Mouse (Mus musculus): ENCODE data around the gene Eri2. TPM values are rescaled to one million over a fixed set of nuclear protein-coding genes. Genes with fewer than 3 reads are reported as not detected.

The Eri2 gene
- polyA plus RNA-seq, 1 experiment from 2014 or later: 4.9 TPM

DNA sequence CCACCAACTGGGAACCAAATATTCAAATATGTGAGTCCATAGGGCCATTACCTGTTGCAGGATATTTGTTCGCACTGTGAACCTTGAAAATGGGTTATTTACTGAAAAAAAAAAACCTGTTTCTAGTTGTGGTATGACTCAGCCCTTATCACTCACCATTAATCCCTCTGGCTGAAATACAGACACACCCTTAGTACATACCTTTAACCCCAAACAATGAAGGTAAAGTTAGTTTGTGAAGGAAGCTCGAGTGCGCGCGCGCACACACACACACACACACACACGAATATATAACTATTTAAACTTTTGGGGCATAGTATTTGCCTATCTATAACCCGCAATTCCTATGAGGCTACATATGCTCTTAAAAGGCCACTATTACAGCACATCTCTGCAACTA, 24.0 kb downstream of the Eri2 start:
- Histone ChIP-seq H3K27ac (ENCODE audit: low read length) (no peak overlapping the region), H3K9ac (replicated peaks; ENCODE audit: low read depth) (no peak overlapping the region), H3K9me3 (ENCODE audit: low read length) (no peaks in the 10 kb centered on the region), H3K4me1 (ENCODE audit: insufficient read depth, low read depth, low read length) (no peaks in the 10 kb centered on the region), H3K4me2 (replicated peaks; ENCODE audit: low read depth, low read length) (no peak overlapping the region), H3K4me3 (ENCODE audit: low read depth, low read length) (no peak overlapping the region), H3K27me3 (replicated peaks; ENCODE audit: insufficient read depth, low read length) (no peaks in the 10 kb centered on the region), H3K36me3 (ENCODE audit: insufficient read depth, low read length) (no peaks in the 10 kb centered on the region)
- WGBS: 90% methylated on average over 8 of the region's 8 CpGs
- no peak for DNase-seq (ENCODE audit: low spot score)
- ATAC-seq: no peak
- no peak for TF ChIP-seq EP300 (IDR thresholded peaks at IDR 0.05)
- TF ChIP-seq CTCF (IDR thresholded peaks at IDR 0.05): no peak

DNA sequence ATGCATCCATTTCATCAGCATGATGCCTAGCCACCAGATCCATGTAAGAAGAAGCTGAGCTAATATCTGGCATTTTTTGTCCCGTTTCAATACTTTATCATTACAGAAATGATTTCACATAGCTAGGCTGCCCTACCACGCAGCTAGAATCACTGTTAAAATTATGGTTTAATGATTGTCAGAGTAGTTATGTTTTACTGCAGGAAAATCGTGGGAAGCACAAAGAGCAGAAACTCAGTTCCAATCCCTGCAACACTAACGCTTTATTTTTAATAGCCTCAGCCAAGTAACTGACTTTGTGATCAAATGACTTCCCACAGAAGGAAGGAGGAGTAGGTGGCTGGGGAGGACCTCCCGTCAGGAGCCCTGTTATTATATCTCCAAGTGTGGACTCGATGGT, 26.9 kb downstream of the Eri2 start:
- Histone ChIP-seq H3K36me3 (ENCODE audit: insufficient read depth, low read length) (no peaks in the 10 kb centered on the region), H3K4me1 (ENCODE audit: insufficient read depth, low read depth, low read length) (no peaks in the 10 kb centered on the region), H3K9me3 (ENCODE audit: low read length) (no peaks in the 10 kb centered on the region), H3K9ac (replicated peaks; ENCODE audit: low read depth) (no peak overlapping the region), H3K27ac (ENCODE audit: low read length) (no peak overlapping the region), H3K4me2 (replicated peaks; ENCODE audit: low read depth, low read length) (no peak overlapping the region), H3K27me3 (replicated peaks; ENCODE audit: insufficient read depth, low read length) (no peaks in the 10 kb centered on the region), H3K4me3 (ENCODE audit: low read depth, low read length) (no peak overlapping the region)
- TF ChIP-seq EP300 (IDR thresholded peaks at IDR 0.05) (no peak), CTCF (IDR thresholded peaks at IDR 0.05) (no peak)
- WGBS: 77% methylated on average over 6 of the region's 6 CpGs
- DNase-seq (ENCODE audit: low spot score) (no peak), ATAC-seq (no peak)

DNA sequence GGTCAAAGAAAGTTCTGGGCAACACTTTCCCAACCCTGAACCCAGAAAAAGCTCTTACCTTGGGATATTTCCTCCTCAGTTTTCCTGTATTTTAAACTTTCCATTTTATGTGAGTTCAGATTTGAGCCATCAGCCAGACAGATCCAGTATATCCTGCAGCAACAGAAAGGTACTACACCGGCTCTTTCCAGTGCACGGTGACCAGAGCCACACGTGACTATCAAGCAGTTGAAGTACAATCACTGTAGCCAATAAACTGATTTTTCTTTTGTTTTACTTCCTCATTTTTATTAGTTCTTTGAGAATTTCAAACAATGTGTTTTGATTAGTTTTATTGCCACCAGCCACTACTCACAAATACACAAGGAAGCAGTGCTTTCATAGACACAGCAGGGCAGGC, 29.5 kb downstream of the Eri2 start:
- Histone ChIP-seq H3K4me1 (ENCODE audit: insufficient read depth, low read depth, low read length) (no peaks in the 10 kb centered on the region), H3K9me3 (ENCODE audit: low read length) (no peaks in the 10 kb centered on the region), H3K27me3 (replicated peaks; ENCODE audit: insufficient read depth, low read length) (no peaks in the 10 kb centered on the region), H3K36me3 (ENCODE audit: insufficient read depth, low read length) (no peaks in the 10 kb centered on the region), H3K9ac (replicated peaks; ENCODE audit: low read depth) (no peak overlapping the region), H3K27ac (ENCODE audit: low read length) (no peak overlapping the region), H3K4me3 (ENCODE audit: low read depth, low read length) (no peak overlapping the region), H3K4me2 (replicated peaks; ENCODE audit: low read depth, low read length) (no peak overlapping the region)
- DNase-seq (ENCODE audit: low spot score) (no peak), ATAC-seq (no peak)
- 91% methylated on average over 3 of the region's 3 CpGs for WGBS
- no peak for TF ChIP-seq EP300 (IDR thresholded peaks at IDR 0.05)
- no peak for TF ChIP-seq CTCF (IDR thresholded peaks at IDR 0.05)

DNA sequence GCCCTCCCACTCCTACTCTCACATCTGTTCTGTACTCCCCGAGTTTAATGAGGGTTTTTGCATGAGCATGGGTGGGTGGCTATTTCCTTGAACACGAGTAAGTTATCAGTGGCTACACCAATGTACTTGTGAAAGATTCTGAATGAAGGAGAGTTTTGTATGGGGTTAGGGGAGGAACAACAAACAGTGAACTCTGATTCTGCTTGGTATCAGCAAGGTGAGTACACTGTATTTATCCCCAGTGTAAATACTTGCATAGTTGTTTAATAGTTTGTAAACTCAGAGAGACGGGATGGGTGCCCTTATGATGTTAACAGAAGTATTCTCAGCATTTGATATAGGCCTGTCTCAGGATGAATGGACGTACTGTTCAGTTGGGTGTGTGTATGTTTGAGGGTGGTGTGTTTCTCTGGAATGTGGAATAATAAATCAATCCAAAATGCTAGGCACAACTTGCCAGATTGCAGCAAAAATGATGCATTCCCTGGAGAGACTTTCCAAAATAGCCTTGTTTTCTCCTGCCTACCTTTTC, 31.6 kb downstream of the Eri2 start:
- ATAC-seq: no peak
- 29% methylated on average over 4 of the region's 4 CpGs for WGBS
- Histone ChIP-seq H3K9me3 (ENCODE audit: low read length) (no peaks in the 10 kb centered on the region), H3K4me1 (ENCODE audit: insufficient read depth, low read depth, low read length) (no peaks in the 10 kb centered on the region), H3K36me3 (ENCODE audit: insufficient read depth, low read length) (no peaks in the 10 kb centered on the region), H3K9ac (replicated peaks; ENCODE audit: low read depth) (no peak overlapping the region), H3K27me3 (replicated peaks; ENCODE audit: insufficient read depth, low read length) (no peaks in the 10 kb centered on the region), H3K27ac (ENCODE audit: low read length) (no peak overlapping the region), H3K4me2 (replicated peaks; ENCODE audit: low read depth, low read length) (no peak overlapping the region), H3K4me3 (ENCODE audit: low read depth, low read length) (no peak overlapping the region)
- no peak for DNase-seq (ENCODE audit: low spot score)
- TF ChIP-seq CTCF (IDR thresholded peaks at IDR 0.05) (no peak), EP300 (IDR thresholded peaks at IDR 0.05) (no peak)

DNA sequence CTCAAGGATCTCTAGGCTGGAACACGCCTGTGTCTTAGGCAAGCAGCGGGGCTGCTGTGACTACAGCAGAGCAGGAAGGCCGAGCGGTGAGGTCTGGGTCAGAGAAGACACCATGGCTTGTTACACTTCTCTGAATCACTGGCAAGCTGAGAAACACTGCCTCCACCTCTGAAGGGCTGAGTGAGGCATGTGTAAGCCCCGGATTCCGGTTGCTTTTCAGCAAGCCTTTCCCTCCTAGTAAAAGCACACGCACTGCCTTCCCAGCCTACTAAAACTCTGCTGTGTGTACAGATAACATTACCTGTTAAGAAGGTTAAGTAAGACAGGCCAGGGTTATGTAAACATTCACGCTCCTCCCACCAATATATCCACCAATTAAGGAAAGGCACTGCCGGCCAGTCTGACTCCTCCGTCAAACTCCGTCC, 33.3 kb downstream of the Eri2 start, which contains the start of gene Acsm3:
TSS of gene Acsm3 (plus strand) at position 397 of the 425 bp plus-strand sequence.
- no peak for TF ChIP-seq CTCF (IDR thresholded peaks at IDR 0.05)
- no peak for TF ChIP-seq EP300 (IDR thresholded peaks at IDR 0.05)
- Histone ChIP-seq H3K36me3 (ENCODE audit: insufficient read depth, low read length) (no peaks in the 10 kb centered on the region), H3K4me3 (ENCODE audit: low read depth, low read length) (no peak within 1 kb of the TSS), H3K4me2 (replicated peaks; ENCODE audit: low read depth, low read length) (no peak within 1 kb of the TSS), H3K27ac (ENCODE audit: low read length) (no peak within 1 kb of the TSS), H3K4me1 (ENCODE audit: insufficient read depth, low read depth, low read length) (no peaks in the 10 kb centered on the region), H3K27me3 (replicated peaks; ENCODE audit: insufficient read depth, low read length) (no peaks in the 10 kb centered on the region), H3K9ac (replicated peaks; ENCODE audit: low read depth) (no peak within 1 kb of the TSS), H3K9me3 (ENCODE audit: low read length) (no peaks in the 10 kb centered on the region)
- DNase-seq (ENCODE audit: low spot score): no peak
- no peak for ATAC-seq
- 30% methylated on average over 11 of the region's 11 CpGs for WGBS

DNA sequence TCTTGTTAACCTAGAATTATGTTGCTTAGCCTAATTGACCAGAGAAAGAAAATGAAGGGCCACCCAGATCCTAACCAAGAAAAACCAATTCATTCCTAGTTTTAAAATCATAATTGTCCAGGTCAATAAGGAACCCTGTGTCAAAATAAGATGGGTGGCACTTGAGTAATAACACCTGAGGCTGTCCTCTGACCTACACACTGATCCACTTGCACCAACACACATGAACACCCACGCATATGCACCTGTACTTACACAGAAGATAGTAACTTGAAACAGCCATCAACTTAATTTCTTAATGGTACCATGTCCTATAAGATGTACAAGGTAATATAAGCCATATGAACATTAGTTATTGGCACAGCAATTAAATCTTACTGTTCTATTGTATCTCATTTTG, 40.2 kb downstream of the Eri2 start:
- DNase-seq (ENCODE audit: low spot score) (no peak), ATAC-seq (no peak)
- no peak overlapping the region for H3K4me3 ChIP-seq (ENCODE audit: low read depth, low read length)
- H3K27me3 ChIP-seq (replicated peaks; ENCODE audit: insufficient read depth, low read length): no peaks in the 10 kb centered on the region
- no peaks in the 10 kb centered on the region for H3K36me3 ChIP-seq (ENCODE audit: insufficient read depth, low read length)
- TF ChIP-seq EP300 (IDR thresholded peaks at IDR 0.05) (no peak), CTCF (IDR thresholded peaks at IDR 0.05) (no peak)
- no peak overlapping the region for H3K27ac ChIP-seq (ENCODE audit: low read length)
- 84% methylated on average over 1 of the region's 1 CpGs for WGBS
- no peaks in the 10 kb centered on the region for H3K9me3 ChIP-seq (ENCODE audit: low read length)
- H3K9ac ChIP-seq (replicated peaks; ENCODE audit: low read depth): no peak overlapping the region
- no peaks in the 10 kb centered on the region for H3K4me1 ChIP-seq (ENCODE audit: insufficient read depth, low read depth, low read length)
- H3K4me2 ChIP-seq (replicated peaks; ENCODE audit: low read depth, low read length): no peak overlapping the region

DNA sequence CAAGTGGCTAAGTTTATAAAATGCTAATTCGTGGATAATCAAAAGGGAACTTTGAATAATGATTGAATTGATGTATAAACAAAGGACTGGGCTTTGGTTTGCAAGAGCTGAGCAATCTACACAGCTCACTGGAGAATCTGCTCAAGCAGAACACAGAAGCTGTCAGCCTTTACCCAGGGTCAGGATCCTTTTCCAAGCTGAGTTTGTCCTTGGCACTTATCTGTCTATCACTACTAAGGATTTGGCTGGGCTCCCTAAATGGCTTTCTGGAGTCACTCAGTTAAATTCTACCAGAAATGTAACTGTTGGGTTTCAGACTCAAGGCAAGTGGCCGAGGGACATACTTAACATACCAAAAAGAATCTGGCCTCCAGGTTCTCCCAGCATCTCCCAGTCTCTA, 43.9 kb downstream of the Eri2 start:
- no peak for ATAC-seq
- H3K27ac ChIP-seq (ENCODE audit: low read length): no peak overlapping the region
- no peak for TF ChIP-seq EP300 (IDR thresholded peaks at IDR 0.05)
- TF ChIP-seq CTCF (IDR thresholded peaks at IDR 0.05): no peak
- no peaks in the 10 kb centered on the region for H3K4me1 ChIP-seq (ENCODE audit: insufficient read depth, low read depth, low read length)
- no peak overlapping the region for H3K4me2 ChIP-seq (replicated peaks; ENCODE audit: low read depth, low read length)
- no peaks in the 10 kb centered on the region for H3K27me3 ChIP-seq (replicated peaks; ENCODE audit: insufficient read depth, low read length)
- no peak for DNase-seq (ENCODE audit: low spot score)
- WGBS: 45% methylated on average over 2 of the region's 2 CpGs
- no peaks in the 10 kb centered on the region for H3K36me3 ChIP-seq (ENCODE audit: insufficient read depth, low read length)
- no peaks in the 10 kb centered on the region for H3K9me3 ChIP-seq (ENCODE audit: low read length)
- no peak overlapping the region for H3K4me3 ChIP-seq (ENCODE audit: low read depth, low read length)
- no peak overlapping the region for H3K9ac ChIP-seq (replicated peaks; ENCODE audit: low read depth)

All from lung, postnatal 0 days (tissue).